Mouse (Mus musculus) kidney, postnatal 0 days (tissue): ENCODE results near the gene Itgb8. TPM values are rescaled to one million over a fixed set of nuclear protein-coding genes. Genes with fewer than 3 reads are reported as not detected.

ENCODE experiments used
- ATAC-seq: fragments of 200-750 bp; cut with Nextera tagmentation; replicated peaks from 2 replicates; pipeline ENCODE4 v1.8.0; 2017; ENCODE audit warnings: low read depth, moderate number of reproducible peaks, moderate TSS enrichment, moderate library complexity; ENCODE audit not compliant: low FRiP score
- DNase-seq: peaks from one replicate; pipeline ENCODE4 v3.0.0-alpha.2; 2016; ENCODE audit warnings: low spot score
- H3K27ac ChIP-seq: fragments of 300-500 bp; sonication (generic); 2 replicates; pipeline ENCODE4 v1.5.1; 2014; ENCODE audit warnings: mild to moderate bottlenecking
- H3K27me3 ChIP-seq: fragments of 300-500 bp; sonication (generic); 2 replicates; pipeline ENCODE4 v1.6.1; 2014; ENCODE audit warnings: low read length, mixed read lengths; ENCODE audit not compliant: insufficient read depth
- H3K36me3 ChIP-seq: fragments of 300-500 bp; sonication (generic); 2 replicates; pipeline ENCODE4 v1.6.1; 2014; ENCODE audit warnings: low read length, mixed read lengths; ENCODE audit not compliant: insufficient read depth
- H3K4me1 ChIP-seq: fragments of 300-500 bp; sonication (generic); replicated peaks from 2 replicates; pipeline ENCODE4 v1.6.1; 2014; ENCODE audit warnings: antibody characterized with exemption, low read length, mixed read lengths; ENCODE audit not compliant: insufficient read depth
- H3K4me2 ChIP-seq: fragments of 300-500 bp; sonication (generic); 2 replicates; pipeline ENCODE4 v1.6.1; 2014; ENCODE audit warnings: mild to moderate bottlenecking, low read length, moderate library complexity, mixed read lengths
- H3K4me3 ChIP-seq: fragments of 300-500 bp; sonication (generic); replicated peaks from 2 replicates; pipeline ENCODE4 v1.5.1; 2014; ENCODE audit warnings: low read depth, low read length
- H3K9ac ChIP-seq: fragments of 300-500 bp; sonication (generic); 2 replicates; pipeline ENCODE4 v1.6.1; 2014; ENCODE audit warnings: low read depth, low read length
- H3K9me3 ChIP-seq: fragments of 300-500 bp; sonication (generic); replicated peaks from 2 replicates; pipeline ENCODE4 v1.6.1; 2016; ENCODE audit warnings: low read length, inconsistent platforms, mixed read lengths
- CTCF ChIP-seq: IDR thresholded peaks from 2 replicates; pipeline ENCODE4 v1.5.1; 2016; ENCODE audit warnings: antibody characterized with exemption, low read depth, mild to moderate bottlenecking, moderate library complexity
- WGBS: fragments of 180-500 bp; shearing (Covaris S2); extraction: QIAGEN DNeasy Blood & Tissue Kit; methylation state at CpG from one replicate; pipeline ENCODE4 v1.1.7; 2014; 5-methylcytosine and 5-hydroxymethylcytosine counted together
- polyA plus RNA-seq: library from polyadenylated mRNA; unstranded; fragments of >200 nt; fragmentation: Nextera tagmentation; extraction: Ambion mirVana; gene quantifications from 2 replicates; pipeline ENCODE4 v1.2.1, GENCODE M21; 2015

Gene Itgb8
- polyA plus RNA-seq, 1 experiment from 2014 or later: 9.9 TPM

DNA sequence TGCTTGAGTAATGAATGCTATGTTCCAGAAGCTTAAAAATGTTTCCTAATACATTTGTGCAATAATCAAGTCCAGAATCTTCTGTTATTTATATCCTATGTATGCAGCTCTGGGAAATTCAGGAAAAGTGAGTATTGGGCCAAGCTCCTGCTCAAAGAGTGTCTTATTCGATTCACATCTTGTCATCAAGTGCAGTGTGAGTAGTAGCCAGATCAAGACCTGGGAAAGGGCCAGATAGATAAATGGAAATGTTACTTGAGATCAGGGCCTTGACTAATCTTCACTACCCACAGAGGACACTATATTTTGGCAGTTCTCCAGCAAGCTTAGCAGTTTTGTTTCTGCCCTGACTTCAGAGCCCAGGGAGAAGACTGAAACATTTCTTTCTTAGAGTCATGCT is 100.7 kb downstream of the Itgb8 start:
- Histone ChIP-seq H3K4me2 (no peak overlapping the region), H3K27me3 (no peaks in the 10 kb centered on the region), H3K36me3 (no peaks in the 10 kb centered on the region), H3K9ac (no peak overlapping the region), H3K27ac (no peak overlapping the region), H3K9me3 (no peaks in the 10 kb centered on the region), H3K4me1 (no peaks in the 10 kb centered on the region), H3K4me3 (no peak overlapping the region)
- ATAC-seq: no peak
- 76% methylated on average over 1 of the region's 1 CpGs for WGBS
- no peak for TF ChIP-seq CTCF
- DNase-seq: no peak

DNA sequence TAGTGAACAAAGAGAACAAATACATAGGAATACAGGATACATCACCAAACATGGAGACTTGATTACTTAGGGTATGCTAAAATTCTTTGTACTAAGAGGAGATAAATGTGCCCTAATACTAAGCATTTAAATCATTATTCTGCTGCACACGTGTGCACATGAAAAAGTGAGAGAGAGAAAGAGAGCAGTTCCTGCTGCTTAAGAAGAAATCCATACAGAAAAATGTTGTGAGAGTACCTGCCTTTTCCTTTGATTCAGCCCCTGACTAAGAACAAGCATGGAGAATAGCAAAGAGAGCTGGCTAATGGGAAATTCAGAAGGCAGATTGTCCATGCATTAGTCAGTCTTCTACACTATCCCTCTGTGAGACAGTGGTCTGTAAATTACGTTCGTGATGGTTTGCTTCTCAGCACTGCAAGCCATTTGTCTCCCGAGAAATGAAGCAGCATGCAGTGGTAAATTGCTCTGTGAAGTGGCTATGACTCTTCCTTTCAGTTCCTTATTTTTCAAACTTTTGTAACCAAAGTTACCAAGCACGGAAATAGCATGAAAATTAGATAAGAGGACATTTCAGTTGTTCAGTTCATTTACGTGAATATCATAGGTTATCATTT is 125.0 kb downstream of the Itgb8 start:
- no peak for TF ChIP-seq CTCF
- DNase-seq (no peak), ATAC-seq (no peak)
- Histone ChIP-seq H3K9me3 (no peaks in the 10 kb centered on the region), H3K4me2 (no peak overlapping the region), H3K27ac (no peak overlapping the region), H3K4me3 (no peak overlapping the region), H3K27me3 (no peaks in the 10 kb centered on the region), H3K4me1 (no peaks in the 10 kb centered on the region), H3K36me3 (no peaks in the 10 kb centered on the region), H3K9ac (no peak overlapping the region)
- 51% methylated on average over 6 of the region's 6 CpGs for WGBS

DNA sequence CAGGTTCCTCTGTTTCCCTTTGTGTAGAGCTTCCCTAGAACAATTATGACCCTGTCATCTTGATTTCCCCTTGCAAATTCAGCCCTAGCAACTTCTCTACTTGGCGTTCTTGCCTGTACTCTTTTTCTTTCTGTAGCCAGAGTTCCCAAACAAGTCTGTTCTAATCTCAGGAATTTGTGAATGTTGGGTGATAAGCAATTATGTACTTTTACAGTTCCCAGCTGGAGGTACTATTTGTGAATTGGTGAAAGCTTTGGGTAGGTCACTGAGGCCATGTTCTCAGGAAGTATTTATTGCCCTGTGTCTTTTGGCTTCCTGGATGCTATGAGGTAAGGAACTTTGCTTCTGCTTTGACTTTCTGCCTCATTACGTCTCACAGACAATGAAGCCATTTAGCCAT is 128.5 kb downstream of the Itgb8 start:
- WGBS: 25% methylated on average over 2 of the region's 2 CpGs
- no peak for ATAC-seq

More for the DNA sequence above, 128.5 kb downstream of the Itgb8 start:
- no peaks in the 10 kb centered on the region for H3K4me1 ChIP-seq
- TF ChIP-seq CTCF: no peak
- H3K36me3 ChIP-seq: no peaks in the 10 kb centered on the region
- DNase-seq: peak; percentile 54
- H3K27ac ChIP-seq: no peak overlapping the region
- H3K9ac ChIP-seq: no peak overlapping the region
- H3K9me3 ChIP-seq: no peaks in the 10 kb centered on the region
- no peaks in the 10 kb centered on the region for H3K27me3 ChIP-seq
- no peak overlapping the region for H3K4me3 ChIP-seq
- no peak overlapping the region for H3K4me2 ChIP-seq

Other genes with a start within 250 kb of the Itgb8 start
- 0.57 and 0.78 TPM in 2 replicates for gene Macc1, start 75.5 kb upstream of the Itgb8 start, polyA plus RNA-seq